Mouse (Mus musculus): ENCODE results near the gene C2cd5. TPM values are rescaled to one million over a fixed set of nuclear protein-coding genes. Genes with fewer than 3 reads are reported as not detected.
"Not testable (repeated sequence)": the region's sequence is repeated elsewhere in the genome, so short reads cannot be mapped to it uniquely, and the experiment has no call there.

C2cd5 gene
- total RNA-seq (2015; ENCODE audit: low replicate concordance): 108 and 122 TPM in 2 replicates
- total RNA-seq (2017; ENCODE audit: low replicate concordance): 98.8 and 106 TPM in 2 replicates

DNA sequence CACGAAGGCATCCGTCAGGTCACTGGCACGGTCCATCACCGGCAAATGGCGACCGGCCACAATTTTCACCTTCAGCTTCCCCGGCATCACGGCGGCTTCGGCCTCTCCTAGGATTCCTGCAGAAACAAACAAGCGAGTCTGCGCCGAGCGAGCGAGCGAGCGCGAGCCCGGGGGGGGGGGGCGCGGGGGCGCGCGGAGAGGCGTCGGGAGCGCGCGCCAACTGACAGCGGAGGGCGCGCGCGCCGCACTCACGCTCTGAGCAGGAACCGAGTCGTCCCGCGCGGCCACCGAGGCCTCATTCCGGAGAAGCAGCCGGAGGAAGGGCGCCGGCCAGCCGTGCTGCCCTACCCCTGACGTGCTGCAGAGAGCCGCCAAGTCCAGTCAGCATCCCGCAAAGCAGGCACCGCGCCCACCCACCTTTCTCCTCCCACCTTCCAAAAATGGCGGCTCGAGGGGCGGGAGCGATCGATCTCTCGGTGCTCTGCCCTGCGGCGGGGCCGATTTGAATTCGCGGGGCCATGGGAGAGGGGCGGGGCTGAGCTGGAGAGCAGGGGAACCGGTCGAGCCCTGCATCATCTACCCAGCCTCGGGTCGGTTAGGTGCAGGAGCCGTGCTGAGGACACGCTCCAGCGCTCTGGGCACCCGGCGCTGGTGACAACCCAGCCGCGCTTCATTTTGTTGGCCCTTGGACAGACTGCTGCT lies at the start of gene C2cd5:
Gene C2cd5 (minus strand): TSS at position 461 of the 702 bp plus-strand sequence.
- ATAC-seq (replicated peaks; ENCODE audit: low FRiP score, poor library complexity, severe bottlenecking): peak; percentile 92

DNA sequence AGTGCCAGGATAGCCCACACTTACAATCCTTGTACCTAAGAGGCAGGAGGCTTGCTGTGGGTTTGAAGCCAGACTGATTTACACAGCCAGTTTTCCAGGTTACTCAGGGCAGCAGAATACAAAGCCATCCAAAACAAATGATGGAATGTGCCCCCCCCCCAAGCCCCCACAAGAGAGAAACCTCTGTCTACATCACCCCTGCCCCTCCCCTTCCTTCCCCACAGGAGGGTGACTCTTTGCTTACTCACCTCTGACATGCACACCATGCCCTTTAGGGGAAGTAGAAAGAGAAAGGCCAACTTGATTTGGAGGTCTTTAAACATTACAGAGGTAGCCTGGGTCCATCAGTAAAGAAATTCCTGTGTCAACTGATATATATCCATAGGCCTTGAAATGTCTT lies 48.9 kb upstream of the C2cd5 start:
- no peak for ATAC-seq (replicated peaks; ENCODE audit: low FRiP score, poor library complexity, severe bottlenecking)

DNA sequence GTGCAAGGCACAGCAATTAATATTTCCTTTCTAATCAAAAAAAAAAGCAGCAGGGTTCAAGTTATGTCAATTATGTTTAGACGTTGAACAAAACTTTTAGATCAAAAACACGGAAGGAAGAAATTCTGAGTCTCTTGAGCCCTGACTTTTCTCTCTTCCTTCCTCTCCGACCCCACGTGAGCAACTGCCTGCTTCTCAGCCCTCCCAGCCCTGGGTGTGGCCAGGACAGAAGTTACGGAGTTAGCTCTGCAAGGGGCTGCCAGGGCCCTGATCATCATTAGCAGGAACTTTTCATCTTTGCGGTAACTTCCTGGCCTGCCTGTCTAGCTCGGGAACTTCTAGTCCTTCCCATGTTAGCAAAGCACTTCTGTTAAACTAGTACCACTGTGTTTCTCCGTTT lies 46.8 kb upstream of the C2cd5 start:
- ATAC-seq (replicated peaks; ENCODE audit: low FRiP score, poor library complexity, severe bottlenecking): no peak

DNA sequence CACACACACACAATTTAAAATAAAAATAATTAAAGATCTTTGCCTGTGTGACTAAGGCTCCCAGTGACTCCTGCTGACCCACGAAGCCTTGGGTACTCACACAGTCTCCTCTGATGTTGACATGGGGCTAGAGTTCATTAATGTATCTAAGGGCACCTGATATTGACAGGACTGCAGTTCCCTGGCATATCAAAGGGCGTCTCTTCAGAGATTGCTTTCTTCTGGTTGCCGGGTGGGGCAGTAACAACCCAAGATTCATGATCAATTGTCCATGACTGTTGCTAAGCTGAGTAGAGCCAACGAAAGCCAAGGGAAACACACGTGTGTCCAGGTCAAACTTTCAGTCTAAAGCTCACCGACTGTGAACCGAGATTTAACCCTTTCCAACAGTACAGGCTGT lies 45.1 kb upstream of the C2cd5 start:
- no peak for ATAC-seq (replicated peaks; ENCODE audit: low FRiP score, poor library complexity, severe bottlenecking)

DNA sequence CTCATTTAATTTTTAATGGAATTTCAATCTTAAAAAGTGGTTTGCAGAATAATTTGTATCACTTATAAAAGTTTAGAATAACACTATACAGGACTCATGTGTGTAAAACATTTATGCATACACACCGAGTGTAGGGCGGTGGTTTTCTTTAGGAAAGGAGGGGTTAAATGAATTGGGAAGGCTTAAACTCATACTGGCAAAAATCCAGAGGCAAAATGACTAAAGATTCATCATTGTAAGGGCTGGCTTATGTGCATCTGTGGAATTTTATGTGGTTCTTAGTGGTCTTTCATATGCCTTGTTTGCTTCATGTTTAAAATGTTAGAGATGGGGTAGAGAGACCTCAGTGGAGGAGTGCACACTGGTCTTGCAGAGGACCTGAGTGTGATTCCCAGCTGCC lies 44.6 kb upstream of the C2cd5 start:
- no peak for ATAC-seq (replicated peaks; ENCODE audit: low FRiP score, poor library complexity, severe bottlenecking)

DNA sequence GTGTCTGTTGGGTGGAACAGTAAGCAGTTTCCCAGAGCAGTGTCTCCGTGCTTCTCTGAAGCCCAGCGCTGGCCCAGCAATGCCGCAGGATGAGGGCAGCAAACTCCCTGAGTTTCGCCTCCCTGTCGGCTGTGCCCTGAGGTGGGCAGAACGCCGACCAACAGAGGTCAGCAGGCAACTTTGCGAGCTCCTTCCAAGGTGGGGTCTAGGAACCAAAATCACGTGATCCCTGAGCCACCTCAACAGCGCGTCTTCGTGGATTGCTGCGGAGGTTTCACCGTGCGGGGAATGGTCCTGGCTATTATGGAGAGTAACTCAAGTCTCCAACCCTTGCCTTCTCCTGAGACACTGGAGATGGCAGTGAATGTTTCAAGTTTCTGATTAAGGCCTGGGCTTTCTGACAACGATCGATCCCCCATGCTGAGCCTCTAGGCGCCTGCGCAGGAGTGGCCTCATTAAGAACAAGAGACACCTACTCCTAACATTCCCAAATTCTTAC lies 43.9 kb upstream of the C2cd5 start:
- ATAC-seq (replicated peaks; ENCODE audit: low FRiP score, poor library complexity, severe bottlenecking): no peak

DNA sequence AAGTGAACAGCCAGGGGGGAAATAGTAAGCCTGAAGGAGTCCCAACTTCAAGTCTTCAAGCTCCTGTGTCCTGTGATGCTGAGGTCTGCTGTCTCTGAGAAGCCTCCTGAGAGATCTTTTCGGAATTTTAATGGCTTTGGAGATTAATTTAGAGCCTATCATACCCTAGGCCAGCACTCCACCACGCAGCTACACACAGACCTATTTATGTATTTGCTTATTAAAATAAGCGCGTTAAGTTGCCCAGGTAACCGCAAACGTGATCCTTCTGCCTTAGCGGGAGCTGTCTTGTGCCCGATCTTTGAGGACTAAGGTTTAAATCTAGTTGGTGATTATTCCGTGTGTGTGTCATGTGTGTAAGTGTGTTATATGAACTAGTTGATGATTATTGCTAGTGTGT lies 43.4 kb upstream of the C2cd5 start:
- ATAC-seq (replicated peaks; ENCODE audit: low FRiP score, poor library complexity, severe bottlenecking): no peak

DNA sequence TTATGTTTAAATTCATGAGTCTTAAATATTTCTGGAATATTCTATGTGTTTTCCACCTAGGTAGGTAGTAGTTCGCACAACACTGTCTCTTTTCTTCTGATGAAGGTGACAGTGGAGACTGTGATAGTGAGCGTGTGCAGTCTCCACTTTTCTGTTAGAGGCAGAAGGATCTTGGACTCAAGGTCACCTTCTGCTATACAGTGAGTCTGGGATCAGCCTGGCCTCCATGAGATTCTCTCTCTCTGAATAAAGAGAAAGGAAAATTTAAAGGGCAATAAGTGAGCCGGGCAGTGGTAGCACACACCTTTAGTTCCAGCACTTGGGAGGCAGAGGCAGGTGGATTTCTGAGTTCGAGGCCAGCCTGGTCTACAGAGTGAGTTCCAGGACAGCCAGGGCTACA lies 42.9 kb upstream of the C2cd5 start:
- no peak for ATAC-seq (replicated peaks; ENCODE audit: low FRiP score, poor library complexity, severe bottlenecking)

DNA sequence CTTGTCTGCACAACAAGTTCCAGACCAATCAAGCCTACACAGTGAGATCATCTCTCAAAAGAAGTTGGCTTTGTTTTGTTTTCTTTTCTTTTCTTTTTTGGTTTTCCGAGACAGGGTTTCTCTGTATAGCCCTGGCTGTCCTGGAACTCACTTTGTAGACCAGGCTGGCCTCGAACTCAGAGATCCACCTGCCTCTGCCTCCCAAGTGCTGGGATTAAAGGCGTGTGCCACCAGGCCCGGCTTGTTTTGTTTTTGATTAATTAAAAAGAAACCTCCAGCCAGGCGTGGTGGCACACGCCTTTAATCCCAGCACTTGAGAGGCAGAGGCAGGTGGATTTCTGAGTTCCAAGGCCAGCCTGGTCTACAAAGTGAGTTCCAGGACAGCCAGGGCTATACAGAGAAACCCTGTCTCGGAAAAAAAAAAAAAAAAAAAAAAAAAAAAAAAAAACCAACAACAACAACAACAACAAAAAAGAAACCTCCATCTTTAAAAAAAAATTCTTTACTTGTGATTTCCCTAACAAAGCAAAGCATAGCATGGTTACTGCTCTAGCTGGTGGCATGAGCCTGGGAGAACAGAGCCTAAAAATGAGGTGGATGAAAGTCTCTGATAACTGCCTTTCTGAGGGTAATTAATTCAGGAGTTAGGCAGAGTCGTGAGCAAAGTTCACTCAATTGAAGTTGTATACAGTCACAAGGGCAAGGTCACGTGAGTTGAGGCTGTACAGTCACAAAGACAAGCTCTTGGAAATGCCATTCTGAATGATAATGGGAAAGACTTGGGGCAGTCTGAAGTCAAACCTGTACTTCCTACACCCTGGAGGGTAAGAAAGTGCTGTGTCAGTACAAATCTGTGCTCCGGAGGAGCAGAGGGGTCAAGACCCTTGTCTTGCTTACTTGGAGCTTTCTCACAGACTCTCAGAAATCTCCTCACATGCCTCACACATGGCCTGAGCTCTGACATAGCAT lies 42.0 kb upstream of the C2cd5 start:
- ATAC-seq (replicated peaks; ENCODE audit: low FRiP score, poor library complexity, severe bottlenecking): not testable (repeated sequence)

DNA sequence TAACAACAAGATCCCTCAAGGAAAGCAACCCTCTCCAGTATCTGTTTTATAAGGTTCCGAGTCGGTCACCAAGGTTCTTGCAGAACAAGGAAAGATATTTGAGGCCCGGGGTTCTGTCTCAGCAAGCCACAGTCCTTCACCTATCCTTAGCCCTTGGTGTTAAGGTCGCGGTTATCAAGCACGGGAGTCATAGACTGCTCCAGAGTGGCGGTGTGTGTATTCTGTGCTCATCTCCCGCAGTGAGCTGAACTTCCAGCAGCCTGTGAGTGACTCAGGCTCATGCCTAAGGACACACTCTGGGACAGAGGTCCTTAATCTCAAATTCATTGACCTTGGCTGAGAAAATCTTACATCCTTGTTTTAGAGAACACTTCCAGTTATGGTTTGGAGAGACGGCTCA lies 40.9 kb upstream of the C2cd5 start:
- no peak for ATAC-seq (replicated peaks; ENCODE audit: low FRiP score, poor library complexity, severe bottlenecking)

DNA sequence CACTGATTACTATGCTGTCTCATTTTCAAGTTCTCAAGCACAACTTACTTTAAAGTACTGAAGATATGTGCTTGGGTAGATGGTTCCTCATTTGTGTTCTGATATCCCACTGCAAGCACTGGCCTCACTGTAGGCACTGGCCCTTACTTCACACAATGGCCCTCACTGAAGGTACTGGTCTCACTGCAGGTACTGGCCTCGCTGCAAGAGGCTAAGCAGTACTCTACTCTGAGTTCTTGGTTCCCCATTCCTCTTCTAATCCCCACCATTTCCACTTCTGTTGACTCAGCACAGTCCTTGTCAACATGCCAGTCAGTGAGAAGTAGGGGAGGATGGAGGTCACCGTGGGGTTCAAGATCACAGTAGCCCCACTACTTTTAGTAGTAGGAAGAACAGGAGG lies 39.5 kb upstream of the C2cd5 start:
- ATAC-seq (replicated peaks; ENCODE audit: low FRiP score, poor library complexity, severe bottlenecking): no peak

DNA sequence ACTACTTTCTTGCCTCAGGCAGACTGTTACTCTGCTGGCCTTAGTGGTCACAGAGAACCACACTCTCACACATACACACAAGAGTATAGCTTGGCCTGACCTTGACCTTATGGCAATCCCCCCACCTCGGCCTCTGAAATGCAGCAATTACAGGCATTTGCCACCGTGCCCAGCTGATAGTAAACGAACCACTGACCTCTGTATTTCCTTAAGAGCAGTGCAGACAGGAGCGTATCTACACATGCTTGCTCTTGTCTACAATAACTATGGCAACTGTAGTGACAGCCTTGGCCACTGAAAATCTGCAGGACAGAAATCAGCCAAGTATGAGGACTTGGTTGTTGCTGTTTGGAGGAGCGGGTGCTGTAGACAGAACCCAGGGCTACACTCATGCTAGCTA lies 37.4 kb upstream of the C2cd5 start:
- ATAC-seq (replicated peaks; ENCODE audit: low FRiP score, poor library complexity, severe bottlenecking): no peak

DNA sequence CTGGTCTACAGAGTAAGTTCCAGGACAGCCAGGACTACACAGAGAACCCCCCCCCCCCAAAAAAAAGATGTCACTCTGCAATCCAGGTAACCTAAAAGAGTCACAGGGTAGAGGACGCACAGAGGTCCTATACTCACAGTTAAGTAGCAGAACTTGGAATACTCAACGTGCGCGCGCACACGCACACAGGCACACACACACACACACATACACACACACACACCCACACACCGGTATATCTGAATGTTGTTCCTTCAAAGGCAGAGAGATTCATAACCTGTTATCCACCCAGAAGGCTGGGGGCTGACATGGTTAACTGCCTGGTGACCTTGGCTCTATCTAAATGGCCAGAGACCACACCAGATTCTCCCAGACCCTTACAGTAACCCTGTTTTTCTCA lies 36.7 kb upstream of the C2cd5 start:
- no peak for ATAC-seq (replicated peaks; ENCODE audit: low FRiP score, poor library complexity, severe bottlenecking)

DNA sequence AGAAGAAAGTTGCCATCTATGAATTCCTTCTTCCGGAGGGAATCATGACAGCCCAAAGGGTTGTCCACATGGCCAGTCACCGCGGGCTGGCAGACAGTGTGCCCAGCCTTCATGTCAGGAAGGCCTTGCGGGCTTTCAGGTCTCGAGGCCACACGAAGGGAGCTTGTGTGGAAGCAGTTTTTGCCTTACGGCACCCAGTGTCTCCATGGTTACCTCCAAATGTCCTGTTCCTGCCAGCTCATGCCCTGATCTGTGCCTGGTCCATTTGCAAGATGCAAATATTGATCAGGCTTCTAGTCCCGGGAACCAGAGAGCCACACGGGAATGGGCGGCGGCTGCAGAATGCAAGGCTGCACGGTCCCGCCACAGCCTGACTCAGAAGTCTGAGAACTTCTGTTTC lies 35.2 kb upstream of the C2cd5 start:
- no peak for ATAC-seq (replicated peaks; ENCODE audit: low FRiP score, poor library complexity, severe bottlenecking)

DNA sequence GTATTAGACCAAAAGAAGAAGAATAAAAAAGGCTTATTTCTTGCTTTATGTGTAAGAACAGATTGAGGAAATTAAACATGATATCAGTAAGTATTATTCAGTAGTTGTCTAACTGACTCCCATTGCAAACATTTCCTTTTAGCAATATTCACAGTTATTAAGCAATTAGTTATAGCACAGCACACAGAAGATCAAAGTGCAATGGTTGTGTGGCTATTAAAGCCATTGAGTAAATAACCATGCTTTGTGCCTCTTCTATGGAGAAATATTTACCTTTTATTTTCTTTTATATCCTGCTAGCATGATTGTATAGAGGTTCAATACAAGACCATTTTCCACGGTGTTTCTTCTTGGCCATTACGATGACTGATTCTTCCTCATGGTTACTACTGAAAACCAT lies 33.2 kb upstream of the C2cd5 start:
- ATAC-seq (replicated peaks; ENCODE audit: low FRiP score, poor library complexity, severe bottlenecking): no peak

DNA sequence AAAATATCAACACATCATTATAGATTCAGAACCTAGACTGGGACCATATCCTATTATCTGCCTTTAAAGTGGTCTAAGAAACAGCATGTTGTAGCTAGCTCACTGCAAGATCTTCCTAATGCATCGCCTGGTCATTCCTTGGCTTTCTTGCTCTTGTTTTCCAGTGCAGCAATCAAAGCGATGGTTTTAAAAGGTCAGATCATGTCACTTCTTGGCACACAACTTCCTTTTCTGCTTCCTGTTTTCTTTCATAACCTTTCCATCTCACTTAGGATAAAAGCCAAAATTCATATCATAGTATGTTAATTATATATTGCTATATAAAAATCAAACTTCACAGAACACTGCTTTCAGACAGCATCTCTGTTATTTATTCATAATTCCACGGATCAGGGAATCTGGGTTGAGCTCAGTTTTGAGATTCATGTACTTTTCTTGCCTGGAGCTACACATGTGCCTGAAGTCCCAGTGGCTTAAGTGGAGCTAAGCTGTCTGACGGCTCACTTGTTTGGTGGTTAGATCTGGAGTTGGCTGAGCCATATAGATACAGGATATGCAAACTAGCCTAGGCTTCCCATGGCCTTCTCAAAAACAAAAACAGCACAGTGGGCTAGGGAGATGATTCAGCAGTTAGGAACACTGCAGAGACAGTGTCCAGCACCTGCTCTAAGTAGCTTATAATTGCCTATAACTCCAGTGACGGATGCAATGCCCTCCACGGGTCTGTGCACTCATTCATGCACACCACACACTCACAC lies 32.1 kb upstream of the C2cd5 start:
- no peak for ATAC-seq (replicated peaks; ENCODE audit: low FRiP score, poor library complexity, severe bottlenecking)

DNA sequence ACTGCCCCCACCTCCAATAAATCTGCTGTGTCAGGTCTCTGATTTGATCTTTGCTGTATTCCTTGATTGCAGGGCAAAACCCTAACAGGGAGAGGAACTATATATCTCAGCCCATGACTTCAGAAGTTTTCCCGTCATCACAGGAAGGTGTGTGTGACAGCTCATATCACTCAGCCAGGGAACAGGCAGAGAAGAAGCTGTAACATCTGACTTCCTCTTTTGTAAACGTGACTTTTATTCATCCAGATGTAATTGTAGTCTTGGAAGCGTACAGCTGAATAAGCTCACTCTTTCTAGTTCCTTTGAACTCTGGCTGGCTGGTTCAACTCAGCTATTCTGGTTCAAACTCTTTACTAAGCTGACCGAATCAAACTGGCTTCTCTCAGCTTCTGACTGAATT lies 30.5 kb upstream of the C2cd5 start:
- no peak for ATAC-seq (replicated peaks; ENCODE audit: low FRiP score, poor library complexity, severe bottlenecking)

DNA sequence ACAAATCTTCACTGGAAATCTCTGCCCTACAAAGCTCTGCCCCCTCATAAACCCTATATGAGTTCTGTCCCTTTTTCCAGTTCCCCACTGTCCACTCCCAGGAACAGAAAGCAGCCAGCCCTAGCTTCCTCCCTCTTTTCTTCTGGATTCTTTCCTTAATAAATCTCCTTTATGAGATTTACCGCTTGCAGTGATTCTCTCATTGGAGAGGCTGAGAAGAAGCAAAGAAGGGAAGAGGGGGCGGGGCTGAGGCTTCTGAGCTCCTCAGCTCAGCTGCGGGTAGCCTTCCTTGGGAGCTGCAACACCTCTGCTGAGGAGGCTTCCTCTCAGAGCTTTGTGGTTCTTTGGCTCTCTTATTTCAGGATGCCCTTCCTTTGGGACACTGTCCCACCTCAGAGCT lies 30.0 kb upstream of the C2cd5 start:
- no peak for ATAC-seq (replicated peaks; ENCODE audit: low FRiP score, poor library complexity, severe bottlenecking)

DNA sequence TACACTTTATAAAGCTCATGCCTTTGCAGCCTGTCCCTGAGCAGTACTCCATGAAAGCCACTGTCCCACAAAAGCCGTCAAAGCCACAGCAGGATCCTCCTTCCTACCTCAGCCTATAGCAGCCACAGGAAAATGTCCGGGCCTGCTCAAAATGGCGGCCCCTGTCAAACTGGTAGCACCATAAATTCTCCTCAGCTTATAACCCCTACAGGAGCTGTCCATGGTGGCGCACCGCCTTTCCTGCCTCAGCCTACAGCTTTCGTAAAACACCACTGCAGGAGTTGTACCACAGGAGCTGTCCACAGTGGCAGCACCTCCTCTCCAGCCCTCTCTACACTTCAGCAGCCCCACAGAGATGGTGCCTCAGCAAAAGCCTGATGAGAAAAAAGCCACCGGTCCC lies 29.5 kb upstream of the C2cd5 start:
- ATAC-seq (replicated peaks; ENCODE audit: low FRiP score, poor library complexity, severe bottlenecking): no peak

DNA sequence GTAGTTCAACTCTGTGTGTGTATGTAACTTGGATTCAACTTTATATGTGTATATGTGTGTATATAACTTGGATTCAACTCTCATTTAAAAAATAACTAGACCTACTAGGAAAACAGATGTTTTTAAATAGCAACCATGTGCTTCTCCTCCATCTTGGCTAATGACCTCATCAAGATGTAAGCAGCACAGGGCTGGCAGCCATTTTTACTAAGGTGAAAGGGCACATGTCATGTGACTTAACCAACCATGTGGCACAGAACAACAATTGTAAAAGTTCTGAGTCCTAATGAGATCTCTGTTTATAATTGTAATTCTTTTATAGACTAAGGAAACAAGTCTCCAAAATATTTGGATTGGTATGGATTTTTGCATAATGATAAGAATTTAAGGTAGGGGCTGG lies 25.8 kb upstream of the C2cd5 start:
- no peak for ATAC-seq (replicated peaks; ENCODE audit: low FRiP score, poor library complexity, severe bottlenecking)
